Mouse (Mus musculus): ENCODE results near the gene Rab44. TPM values are rescaled to one million over a fixed set of nuclear protein-coding genes. Genes with fewer than 3 reads are reported as not detected.

Rab44 gene
- polyA plus RNA-seq, 1 experiment from 2014 or later: 5.1 TPM

- Histone ChIP-seq H3K36me3 (no peaks in the 10 kb centered on the region), H3K4me2 (no peak overlapping the region), H3K9me3 (no peaks in the 10 kb centered on the region), H3K4me1 (peaks cover 7% of the 10 kb centered on the region; the same call in 1 of the 2 replicates), H3K4me3 (no peak overlapping the region), H3K27me3 (no peaks in the 10 kb centered on the region), H3K27ac (no peak overlapping the region), H3K9ac (no peak overlapping the region)
- no peak for ATAC-seq (ENCODE audit: insufficient number of reproducible peaks, low FRiP score, low TSS enrichment, low read depth)
- WGBS: 69% methylated on average over 12 of the region's 12 CpGs
Measured at GRCm38 (mm10) chr17:29116023-29116422, 2.1 kb downstream of the Rab44 start.

- Histone ChIP-seq H3K36me3 (no peaks in the 10 kb centered on the region), H3K9ac (no peak overlapping the region), H3K4me2 (no peak overlapping the region), H3K4me1 (peaks cover 7% of the 10 kb centered on the region; the same call in 1 of the 2 replicates), H3K27ac (no peak overlapping the region), H3K4me3 (no peak overlapping the region), H3K9me3 (no peaks in the 10 kb centered on the region), H3K27me3 (no peaks in the 10 kb centered on the region)
- no peak for ATAC-seq (ENCODE audit: insufficient number of reproducible peaks, low FRiP score, low TSS enrichment, low read depth)
- WGBS: 76% methylated on average over 8 of the region's 8 CpGs
Measured at GRCm38 (mm10) chr17:29117006-29117648, 3.2 kb downstream of the Rab44 start.

DNA sequence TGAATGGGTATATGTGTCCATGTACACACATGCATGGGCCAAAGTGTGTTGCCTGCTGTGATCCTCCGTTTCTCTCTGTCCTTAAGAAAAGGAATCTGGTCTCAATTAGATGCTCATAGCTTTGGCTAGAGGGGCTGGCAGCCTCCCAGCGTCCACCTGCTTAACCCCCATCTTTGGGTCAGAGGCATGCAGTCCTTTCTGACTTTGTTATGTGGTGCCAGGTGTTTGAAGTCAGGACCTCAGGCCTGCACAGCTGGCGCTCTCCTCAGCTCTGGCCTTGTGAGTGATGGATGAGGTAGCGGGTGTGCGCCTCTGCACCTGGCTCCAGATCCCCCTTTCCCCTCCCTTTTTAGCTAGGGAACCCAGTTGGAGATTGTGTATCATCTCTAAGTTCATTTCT lies 4.1 kb downstream of the Rab44 start:
- Histone ChIP-seq H3K9ac (no peak overlapping the region), H3K4me1 (peaks cover 11% of the 10 kb centered on the region; the same call in 1 of the 2 replicates), H3K4me3 (no peak overlapping the region), H3K27ac (no peak overlapping the region), H3K36me3 (no peaks in the 10 kb centered on the region), H3K4me2 (no peak overlapping the region), H3K9me3 (no peaks in the 10 kb centered on the region), H3K27me3 (no peaks in the 10 kb centered on the region)
- WGBS: 25% methylated on average over 5 of the region's 5 CpGs
- peak; percentile 53; the same call in 1 of the 2 replicates for ATAC-seq (ENCODE audit: insufficient number of reproducible peaks, low FRiP score, low TSS enrichment, low read depth)

- no peak overlapping the region for H3K4me3 ChIP-seq
- H3K4me1 ChIP-seq: peaks cover 20% of the 10 kb centered on the region
- ATAC-seq (ENCODE audit: insufficient number of reproducible peaks, low FRiP score, low TSS enrichment, low read depth): no peak
- no peaks in the 10 kb centered on the region for H3K27me3 ChIP-seq
- no peak overlapping the region for H3K27ac ChIP-seq
- no peaks in the 10 kb centered on the region for H3K9me3 ChIP-seq
- H3K36me3 ChIP-seq: no peaks in the 10 kb centered on the region
- no peak overlapping the region for H3K4me2 ChIP-seq
- 68% methylated on average over 12 of the region's 12 CpGs for WGBS
- H3K9ac ChIP-seq: no peak overlapping the region
Measured at GRCm38 (mm10) chr17:29120666-29121065, 6.7 kb downstream of the Rab44 start.

DNA sequence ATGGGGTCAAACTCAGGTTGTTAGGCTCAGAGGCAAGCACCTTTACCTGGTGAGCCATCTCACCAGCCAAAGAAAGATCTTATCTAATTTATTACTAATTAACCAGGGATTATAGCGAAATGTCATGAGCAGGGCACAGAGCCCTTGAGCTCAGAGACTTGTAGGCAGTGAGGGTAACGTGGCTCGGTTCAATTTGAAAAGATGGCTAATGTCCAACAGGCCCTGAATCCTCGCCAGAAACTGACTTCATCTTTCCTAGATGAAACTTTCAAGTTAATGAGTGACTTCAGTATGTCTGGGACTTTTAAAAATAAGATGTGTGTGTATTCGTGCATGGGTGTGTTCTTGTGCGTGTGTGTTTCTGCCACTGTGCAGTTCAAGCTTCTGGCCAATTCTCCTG lies 8.9 kb downstream of the Rab44 start:
- H3K9me3 ChIP-seq: no peaks in the 10 kb centered on the region
- no peak overlapping the region for H3K9ac ChIP-seq
- no peak for ATAC-seq (ENCODE audit: insufficient number of reproducible peaks, low FRiP score, low TSS enrichment, low read depth)
- H3K4me2 ChIP-seq: no peak overlapping the region
- peaks cover 20% of the 10 kb centered on the region for H3K4me1 ChIP-seq
- no peak overlapping the region for H3K4me3 ChIP-seq
- H3K27me3 ChIP-seq: no peaks in the 10 kb centered on the region
- 46% methylated on average over 6 of the region's 6 CpGs for WGBS
- H3K27ac ChIP-seq: peak overlapping the region; percentile 29; the same call in 1 of the 2 replicates
- H3K36me3 ChIP-seq: no peaks in the 10 kb centered on the region

- H3K4me2 ChIP-seq: no peak overlapping the region
- peaks cover 17% of the 10 kb centered on the region for H3K4me1 ChIP-seq
- no peak overlapping the region for H3K4me3 ChIP-seq
- no peaks in the 10 kb centered on the region for H3K36me3 ChIP-seq
- ATAC-seq (ENCODE audit: insufficient number of reproducible peaks, low FRiP score, low TSS enrichment, low read depth): 0 out of 2 replicates have a peak, but pooled peaks have one; percentile 49
- H3K9me3 ChIP-seq: no peaks in the 10 kb centered on the region
- H3K27ac ChIP-seq: peak overlapping the region; percentile 43
- 45% methylated on average over 6 of the region's 6 CpGs for WGBS
- no peak overlapping the region for H3K9ac ChIP-seq
- H3K27me3 ChIP-seq: no peaks in the 10 kb centered on the region
Measured at GRCm38 (mm10) chr17:29123578-29124174, 9.7 kb downstream of the Rab44 start.

DNA sequence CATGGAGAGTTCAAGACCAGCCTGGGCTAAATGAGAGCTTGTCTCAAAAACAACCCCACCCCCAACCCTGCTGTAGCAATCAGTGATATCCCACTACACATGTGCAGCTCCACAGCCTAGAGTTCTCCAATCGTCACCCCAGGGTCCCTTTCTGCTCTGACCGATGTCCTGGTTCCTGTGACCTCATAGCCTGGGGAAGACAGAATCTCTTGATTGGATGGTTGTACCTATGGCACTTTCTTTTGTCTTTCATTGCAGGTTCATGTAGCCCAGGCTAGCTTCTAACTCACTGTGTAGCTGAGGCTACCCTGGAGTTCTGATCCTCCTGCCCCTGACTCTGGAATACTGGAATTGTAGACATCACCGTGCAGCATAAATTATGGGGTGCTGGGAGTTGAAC lies 12.6 kb downstream of the Rab44 start:
- 86% methylated on average over 3 of the region's 3 CpGs for WGBS
- Histone ChIP-seq H3K27ac (no peak overlapping the region), H3K4me2 (no peak overlapping the region), H3K9ac (no peak overlapping the region), H3K27me3 (no peaks in the 10 kb centered on the region), H3K4me3 (no peak overlapping the region), H3K9me3 (no peaks in the 10 kb centered on the region), H3K36me3 (no peaks in the 10 kb centered on the region), H3K4me1 (peaks cover 13% of the 10 kb centered on the region)
- ATAC-seq (ENCODE audit: insufficient number of reproducible peaks, low FRiP score, low TSS enrichment, low read depth): no peak

- H3K27ac ChIP-seq: no peak overlapping the region
- no peaks in the 10 kb centered on the region for H3K9me3 ChIP-seq
- no peaks in the 10 kb centered on the region for H3K36me3 ChIP-seq
- H3K9ac ChIP-seq: no peak overlapping the region
- WGBS: 66% methylated on average over 5 of the region's 5 CpGs
- no peaks in the 10 kb centered on the region for H3K27me3 ChIP-seq
- H3K4me1 ChIP-seq: peaks cover 11% of the 10 kb centered on the region
- ATAC-seq (ENCODE audit: insufficient number of reproducible peaks, low FRiP score, low TSS enrichment, low read depth): no peak
- no peak overlapping the region for H3K4me3 ChIP-seq
- H3K4me2 ChIP-seq: no peak overlapping the region
Measured at GRCm38 (mm10) chr17:29129341-29129740, 15.4 kb downstream of the Rab44 start.

DNA sequence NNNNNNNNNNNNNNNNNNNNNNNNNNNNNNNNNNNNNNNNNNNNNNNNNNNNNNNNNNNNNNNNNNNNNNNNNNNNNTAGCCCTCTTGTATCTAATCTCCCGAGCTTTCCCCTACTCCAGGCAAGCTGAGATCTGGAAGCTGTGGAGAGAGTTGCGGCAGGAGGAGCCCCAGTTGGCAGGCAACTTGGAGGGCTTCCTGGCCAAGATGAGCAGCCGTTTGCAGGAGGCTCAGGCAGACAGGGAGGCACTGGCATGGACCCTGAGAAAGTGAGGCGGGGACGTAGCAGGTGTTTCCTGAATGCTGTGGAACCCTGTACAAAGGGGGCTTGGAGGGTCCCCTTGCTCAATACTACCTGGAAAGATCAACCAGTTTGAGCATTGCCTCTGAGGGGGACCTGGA lies 21.1 kb downstream of the Rab44 start:
- H3K4me2 ChIP-seq: no peak overlapping the region
- H3K27ac ChIP-seq: no peak overlapping the region
- no peaks in the 10 kb centered on the region for H3K36me3 ChIP-seq
- H3K27me3 ChIP-seq: no peaks in the 10 kb centered on the region
- no peak overlapping the region for H3K9ac ChIP-seq
- no peak overlapping the region for H3K4me3 ChIP-seq
- H3K9me3 ChIP-seq: no peaks in the 10 kb centered on the region
- peaks cover 37% of the 10 kb centered on the region for H3K4me1 ChIP-seq
- no peak for ATAC-seq (ENCODE audit: insufficient number of reproducible peaks, low FRiP score, low TSS enrichment, low read depth)
- 57% methylated on average over 5 of the region's 5 CpGs for WGBS

DNA sequence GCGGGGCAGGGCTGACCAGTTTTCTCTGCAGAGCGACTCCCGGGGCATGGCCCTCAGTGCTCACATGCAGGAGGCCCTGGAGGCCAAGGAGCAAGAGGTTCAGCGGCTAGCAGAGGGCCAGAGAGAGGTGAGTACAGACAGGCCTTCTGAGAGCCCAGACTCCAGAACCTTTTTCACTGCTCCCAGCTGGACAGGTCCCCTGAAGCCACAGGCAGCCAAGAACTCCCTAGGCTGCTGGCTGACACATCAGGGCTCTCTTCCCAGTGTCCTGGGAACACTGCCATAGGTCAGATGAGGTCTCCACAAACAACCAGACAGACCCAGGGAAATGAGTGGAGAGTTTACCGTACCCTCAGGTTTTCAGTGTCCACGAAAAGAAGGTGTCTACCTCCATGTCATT lies 22.3 kb downstream of the Rab44 start:
- Histone ChIP-seq H3K9me3 (no peaks in the 10 kb centered on the region), H3K4me1 (peaks cover 37% of the 10 kb centered on the region), H3K27ac (0 out of 2 replicates have a peak overlapping the region, but pooled peaks have one; percentile 12), H3K4me3 (no peak overlapping the region), H3K9ac (no peak overlapping the region), H3K36me3 (no peaks in the 10 kb centered on the region), H3K27me3 (no peaks in the 10 kb centered on the region), H3K4me2 (no peak overlapping the region)
- 61% methylated on average over 6 of the region's 6 CpGs for WGBS
- ATAC-seq (ENCODE audit: insufficient number of reproducible peaks, low FRiP score, low TSS enrichment, low read depth): no peak

DNA sequence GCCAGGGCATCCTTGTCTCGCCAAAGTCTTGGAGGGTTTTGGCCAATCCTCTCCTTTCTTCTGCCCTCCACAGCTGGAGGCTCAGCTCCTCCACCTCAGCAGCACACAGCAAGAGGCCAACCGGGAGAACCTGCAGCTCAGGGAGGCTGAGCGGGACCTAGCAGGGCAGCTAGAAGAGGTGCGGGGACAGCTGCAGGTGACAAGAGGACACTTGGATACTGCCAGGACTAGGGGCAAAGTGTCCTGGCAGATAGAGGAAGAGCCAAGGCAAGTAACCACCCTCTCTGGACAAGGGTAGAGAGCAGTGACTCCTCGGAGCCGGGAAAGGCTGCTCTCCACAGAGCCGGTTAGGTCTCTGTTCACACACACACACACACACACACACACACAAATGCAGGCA lies 24.0 kb downstream of the Rab44 start:
- H3K4me2 ChIP-seq: no peak overlapping the region
- no peaks in the 10 kb centered on the region for H3K9me3 ChIP-seq
- H3K9ac ChIP-seq: no peak overlapping the region
- H3K27me3 ChIP-seq: no peaks in the 10 kb centered on the region
- WGBS: 77% methylated on average over 7 of the region's 7 CpGs
- no peak overlapping the region for H3K27ac ChIP-seq
- H3K4me1 ChIP-seq: peaks cover 37% of the 10 kb centered on the region
- H3K36me3 ChIP-seq: no peaks in the 10 kb centered on the region
- no peak for ATAC-seq (ENCODE audit: insufficient number of reproducible peaks, low FRiP score, low TSS enrichment, low read depth)
- H3K4me3 ChIP-seq: no peak overlapping the region

- H3K4me2 ChIP-seq: no peak overlapping the region
- no peak overlapping the region for H3K27ac ChIP-seq
- WGBS: 88% methylated on average over 3 of the region's 3 CpGs
- no peaks in the 10 kb centered on the region for H3K36me3 ChIP-seq
- H3K9me3 ChIP-seq: no peaks in the 10 kb centered on the region
- no peak overlapping the region for H3K9ac ChIP-seq
- H3K4me3 ChIP-seq: no peak overlapping the region
- ATAC-seq (ENCODE audit: insufficient number of reproducible peaks, low FRiP score, low TSS enrichment, low read depth): no peak
- H3K4me1 ChIP-seq: peaks cover 9% of the 10 kb centered on the region
- H3K27me3 ChIP-seq: no peaks in the 10 kb centered on the region
Measured at GRCm38 (mm10) chr17:29141577-29141976, 27.6 kb downstream of the Rab44 start.

Data from limb, embryonic 15.5 days (tissue).